Comparison of ENCODE assay signal across 9 mouse cellular contexts in the genomic region with DNA sequence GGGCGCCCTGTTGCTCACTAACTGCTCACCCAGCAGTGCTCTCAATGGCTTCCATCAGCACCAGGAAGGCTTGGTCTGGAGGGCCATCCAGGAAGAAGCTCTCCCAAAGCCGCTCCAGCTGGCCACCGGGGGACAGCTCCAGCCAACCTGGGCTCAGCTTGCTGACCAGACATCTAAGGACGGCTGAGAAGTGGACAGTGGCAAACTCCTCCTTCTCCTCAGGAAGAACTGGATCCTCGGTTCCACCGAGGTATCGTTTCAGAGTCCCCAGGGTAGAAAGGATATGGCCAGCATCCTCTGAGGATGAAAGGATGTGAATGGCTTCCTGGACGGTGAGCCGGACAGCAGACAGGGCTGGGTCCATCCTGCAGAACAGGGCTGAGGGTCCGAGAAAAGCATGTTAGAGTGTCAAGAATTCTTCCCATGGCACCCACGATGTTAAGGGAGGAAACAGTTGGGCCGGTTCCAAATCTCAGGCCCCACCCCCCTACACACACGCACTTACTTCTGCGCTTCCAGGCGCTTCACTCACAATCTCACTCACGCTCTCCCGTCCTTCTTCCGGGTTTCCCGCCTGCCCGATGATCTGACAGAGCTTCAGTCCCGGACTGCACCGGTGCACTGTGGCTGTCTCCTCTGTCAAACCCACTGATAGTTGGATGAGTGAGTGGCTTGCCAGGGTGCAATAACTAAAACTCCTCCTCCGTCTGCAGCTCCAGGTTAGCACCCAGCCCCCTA. TPM values are rescaled to one million over a fixed set of nuclear protein-coding genes. Genes with fewer than 3 reads are reported as not detected.
DNase-seq lines count a peak whose midpoint lies in the region; ATAC-seq and TF ChIP-seq lines count a peak whose summit lies in the region.
"Had no signal": no experiment of that assay in that cellular context is flagged by ENCODE, and none has a peak within 500 bp of the region (broad histone marks: within the 10 kb centered on the region; RNA-seq: fewer than 3 reads in every experiment).

No protein-coding gene starts in this region.

- H3K27ac ChIP-seq in forebrain, embryonic 16.5 days (ENCODE audit: low read length), result peak overlapping the region; percentile 86
- peak overlapping the region; percentile 94 for H3K27ac ChIP-seq in limb, embryonic 12.5 days
- peak overlapping the region; percentile 86 for H3K27ac ChIP-seq in neural tube, embryonic 11.5 days (ENCODE audit: low read depth, low read length)

- H3K36me3 ChIP-seq in forebrain, embryonic 16.5 days (ENCODE audit: control insufficient read depth, insufficient read depth), result no peaks in the 10 kb centered on the region
- H3K36me3 ChIP-seq in limb, embryonic 12.5 days, result peaks cover 37% of the 10 kb centered on the region
- H3K36me3 ChIP-seq in neural tube, embryonic 11.5 days (ENCODE audit: control insufficient read depth, insufficient read depth, low read length), result no peaks in the 10 kb centered on the region; the same call in 1 of the 2 replicates

- H3K4me2 ChIP-seq in forebrain, embryonic 16.5 days (ENCODE audit: low read length), result peak overlapping the region; percentile 99
- peak overlapping the region; percentile 98 for H3K4me2 ChIP-seq in limb, embryonic 12.5 days
- peak overlapping the region; percentile 98 for H3K4me2 ChIP-seq in neural tube, embryonic 11.5 days (ENCODE audit: low read depth)

- no peaks in the 10 kb centered on the region for H3K27me3 ChIP-seq in forebrain, embryonic 16.5 days (replicated peaks; ENCODE audit: control insufficient read depth, insufficient read depth, low read length)
- H3K27me3 ChIP-seq in limb, embryonic 12.5 days, result no peaks in the 10 kb centered on the region
- 0 out of 2 replicates have a peak, but pooled peaks cover 3% of the 10 kb centered on the region for H3K27me3 ChIP-seq in neural tube, embryonic 11.5 days (ENCODE audit: control insufficient read depth, insufficient read depth, low read length)

- H3K4me1 ChIP-seq in lung, adult 2 months (ENCODE audit: control insufficient read depth, insufficient read depth, low read length), result peaks cover 3% of the 10 kb centered on the region; the same call in 1 of the 2 replicates
- H3K4me1 ChIP-seq in forebrain, embryonic 16.5 days (replicated peaks; ENCODE audit: control insufficient read depth, insufficient read depth, low read length), result peaks cover 22% of the 10 kb centered on the region
- H3K4me1 ChIP-seq in limb, embryonic 12.5 days (replicated peaks), result peaks cover 7% of the 10 kb centered on the region
- H3K4me1 ChIP-seq in neural tube, embryonic 11.5 days (ENCODE audit: control insufficient read depth, insufficient read depth, low read length), result peaks cover 6% of the 10 kb centered on the region; the same call in 1 of the 2 replicates

- 7% methylated on average over 23 of the region's 23 CpGs for WGBS in lung, adult 2 months
- 12% methylated on average over 23 of the region's 23 CpGs for WGBS in forebrain, embryonic 16.5 days
- 11% methylated on average over 23 of the region's 23 CpGs for WGBS in limb, embryonic 12.5 days
- 14% methylated on average over 23 of the region's 23 CpGs for WGBS in neural tube, embryonic 11.5 days

- DNase-seq in lung, adult 2 months, result no peak
- no peak for DNase-seq in lung, postnatal 25 days (ENCODE audit: low spot score)
- no peak for DNase-seq in neural tube, embryonic 11.5 days (ENCODE audit: low spot score)
- no peak for DNase-seq in adrenal gland, adult 8-10 months
- no peak for DNase-seq in adrenal gland, postnatal 36 days

- peak overlapping the region; percentile 80 for H3K9ac ChIP-seq in forebrain, embryonic 16.5 days (replicated peaks; ENCODE audit: low read depth, low read length)
- peak overlapping the region; percentile 63 for H3K9ac ChIP-seq in limb, embryonic 12.5 days (replicated peaks)
- peak overlapping the region; percentile 82 for H3K9ac ChIP-seq in neural tube, embryonic 11.5 days (ENCODE audit: low read length)

- H3K4me3 ChIP-seq in lung, adult 2 months (replicated peaks; ENCODE audit: extremely low read depth, low read depth, low read length), result peak overlapping the region; percentile 58
- peak overlapping the region; percentile 78 for H3K4me3 ChIP-seq in forebrain, embryonic 16.5 days (replicated peaks; ENCODE audit: low read length)
- H3K4me3 ChIP-seq in limb, embryonic 12.5 days (replicated peaks), result peak overlapping the region; percentile 61
- H3K4me3 ChIP-seq in neural tube, embryonic 11.5 days (ENCODE audit: low read depth, low read length), result peak overlapping the region; percentile 59

- H3K9me3 ChIP-seq in forebrain, embryonic 16.5 days (ENCODE audit: control insufficient read depth, low read length), result no peaks in the 10 kb centered on the region
- no peaks in the 10 kb centered on the region for H3K9me3 ChIP-seq in limb, embryonic 12.5 days
- no peaks in the 10 kb centered on the region for H3K9me3 ChIP-seq in neural tube, embryonic 11.5 days (ENCODE audit: control insufficient read depth, low read length)

- TF ChIP-seq POLR2A in lung, adult 2 months (IDR thresholded peaks at IDR 0.05; ENCODE audit: borderline replicate concordance, extremely low read depth, low read depth, low read length), result 0 out of 2 replicates have a peak, but pooled peaks have one; percentile 3

- peak; percentile 50 for ATAC-seq in activated CD4-positive, CD25-positive, alpha-beta regulatory T cell, adult 4 months
- ATAC-seq in forebrain, embryonic 16.5 days, result peak; percentile 24
- peak; percentile 35 for ATAC-seq in limb, embryonic 12.5 days (ENCODE audit: insufficient number of reproducible peaks, insufficient read depth, low FRiP score, low TSS enrichment, low read depth)
- no peak; the same call in 1 of the 2 replicates for ATAC-seq in neural tube, embryonic 11.5 days (ENCODE audit: insufficient read depth, low FRiP score, low TSS enrichment)

- no peak for TF ChIP-seq CTCF in lung, adult 2 months (IDR thresholded peaks at IDR 0.05; ENCODE audit: insufficient read depth, low read length)

RNA-seq across cellular contexts. Expression of gene Telo2, which starts 0.7 kb away (rescaled TPM):
- 17.9 and 19.2 TPM in 2 replicates for polyA plus RNA-seq in lung, adult 2 months (2012; rRNA removed)
- 10 to 100 TPM; 16.8 to 18.7 TPM for polyA plus RNA-seq in activated CD4-positive, CD25-positive, alpha-beta regulatory T cell, adult 4 months (2017; shearing (Covaris generic))
- polyA plus RNA-seq in forebrain, embryonic 16.5 days (2015; fragmentation: Nextera tagmentation; extraction: Ambion mirVana), result 47.0 and 62.9 TPM in 2 replicates
- polyA plus RNA-seq in limb, embryonic 12.5 days (2016; fragmentation: Nextera tagmentation; extraction: Ambion mirVana), result 58.0 and 60.1 TPM in 2 replicates
- polyA plus RNA-seq in neural tube, embryonic 11.5 days (2014; fragmentation: Nextera tagmentation; extraction: Ambion mirVana), result 29.9 and 31.8 TPM in 2 replicates
- total RNA-seq in adrenal gland, adult 8-10 months (2022), result 10 to 100 TPM; 24.0 to 40.2 (median 29.5) TPM
- 10 to 100 TPM; 19.7 to 22.4 TPM for total RNA-seq in adrenal gland, postnatal 36 days (2021)

RNA-seq across cellular contexts. Expression of gene Ptx4, which starts 5.5 kb away (rescaled TPM):
- not detected in 2 replicates for polyA plus RNA-seq in lung, adult 2 months (2012; rRNA removed)
- not detected for polyA plus RNA-seq in activated CD4-positive, CD25-positive, alpha-beta regulatory T cell, adult 4 months (2017; shearing (Covaris generic))
- polyA plus RNA-seq in forebrain, embryonic 16.5 days (2015; fragmentation: Nextera tagmentation; extraction: Ambion mirVana), result not detected in 2 replicates
- polyA plus RNA-seq in limb, embryonic 12.5 days (2016; fragmentation: Nextera tagmentation; extraction: Ambion mirVana), result 0.31 and 0.42 TPM in 2 replicates
- polyA plus RNA-seq in neural tube, embryonic 11.5 days (2014; fragmentation: Nextera tagmentation; extraction: Ambion mirVana), result not detected in 2 replicates
- not detected for total RNA-seq in adrenal gland, adult 8-10 months (2022)
- total RNA-seq in adrenal gland, postnatal 36 days (2021), result not detected

RNA-seq across cellular contexts. Expression of gene Clcn7, which starts 18.1 kb away (rescaled TPM):
- 35.3 and 44.6 TPM in 2 replicates for polyA plus RNA-seq in lung, adult 2 months (2012; rRNA removed)
- 10 to 100 TPM; 15.4 to 16.8 TPM for polyA plus RNA-seq in activated CD4-positive, CD25-positive, alpha-beta regulatory T cell, adult 4 months (2017; shearing (Covaris generic))
- 30.2 and 34.3 TPM in 2 replicates for polyA plus RNA-seq in forebrain, embryonic 16.5 days (2015; fragmentation: Nextera tagmentation; extraction: Ambion mirVana)
- polyA plus RNA-seq in limb, embryonic 12.5 days (2016; fragmentation: Nextera tagmentation; extraction: Ambion mirVana), result 24.6 and 26.0 TPM in 2 replicates
- 20.5 and 22.4 TPM in 2 replicates for polyA plus RNA-seq in neural tube, embryonic 11.5 days (2014; fragmentation: Nextera tagmentation; extraction: Ambion mirVana)
- 10 to 100 TPM; 47.4 to 77.7 (median 67.8) TPM for total RNA-seq in adrenal gland, adult 8-10 months (2022)
- 10 to 100 TPM; 42.0 to 43.8 TPM for total RNA-seq in adrenal gland, postnatal 36 days (2021)

RNA-seq across cellular contexts. Expression of gene Tmem204, which starts 31.7 kb away (rescaled TPM):
- polyA plus RNA-seq in lung, adult 2 months (2012; rRNA removed), result 340 and 393 TPM in 2 replicates
- polyA plus RNA-seq in activated CD4-positive, CD25-positive, alpha-beta regulatory T cell, adult 4 months (2017; shearing (Covaris generic)), result under 1 TPM in 1 of 2 experiments, not detected in 1; 0.63 TPM
- 12.0 and 12.5 TPM in 2 replicates for polyA plus RNA-seq in forebrain, embryonic 16.5 days (2015; fragmentation: Nextera tagmentation; extraction: Ambion mirVana)
- 11.0 and 12.0 TPM in 2 replicates for polyA plus RNA-seq in limb, embryonic 12.5 days (2016; fragmentation: Nextera tagmentation; extraction: Ambion mirVana)
- polyA plus RNA-seq in neural tube, embryonic 11.5 days (2014; fragmentation: Nextera tagmentation; extraction: Ambion mirVana), result 11.4 and 13.3 TPM in 2 replicates
- 10 to 100 TPM; 35.3 to 56.0 (median 52.6) TPM for total RNA-seq in adrenal gland, adult 8-10 months (2022)
- 10 to 100 TPM; 31.4 to 39.7 TPM for total RNA-seq in adrenal gland, postnatal 36 days (2021)

RNA-seq across cellular contexts. Expression of gene Ccdc154, which starts 47.2 kb away (rescaled TPM):
- polyA plus RNA-seq in lung, adult 2 months (2012; rRNA removed), result not detected in 2 replicates
- not detected for polyA plus RNA-seq in activated CD4-positive, CD25-positive, alpha-beta regulatory T cell, adult 4 months (2017; shearing (Covaris generic))
- polyA plus RNA-seq in forebrain, embryonic 16.5 days (2015; fragmentation: Nextera tagmentation; extraction: Ambion mirVana), result not detected in 2 replicates
- polyA plus RNA-seq in limb, embryonic 12.5 days (2016; fragmentation: Nextera tagmentation; extraction: Ambion mirVana), result not detected in 2 replicates
- polyA plus RNA-seq in neural tube, embryonic 11.5 days (2014; fragmentation: Nextera tagmentation; extraction: Ambion mirVana), result not detected in 2 replicates
- under 1 TPM in 3 of 4 experiments, not detected in 1; 0.09 to 0.34 (median 0.19) TPM for total RNA-seq in adrenal gland, adult 8-10 months (2022)
- total RNA-seq in adrenal gland, postnatal 36 days (2021), result not detected
- total RNA-seq: gastrocnemius, adult 8-10 months had no signal
